Mouse (Mus musculus) lung, embryonic 16.5 days (tissue): ENCODE measurements around the gene Adgrb2. TPM values are rescaled to one million over a fixed set of nuclear protein-coding genes. Genes with fewer than 3 reads are reported as not detected.
A peak's percentile ranks its signal among the peaks of the same experiment; 100 is the strongest.

Experiments
- ATAC-seq: fragments of 200-750 bp; cut with Nextera tagmentation; 2 replicates; pipeline ENCODE4 v1.8.0; 2017; ENCODE audit warnings: low read depth, mild to moderate bottlenecking, moderate library complexity
- H3K27ac ChIP-seq: fragments of 300-500 bp; sonication (generic); 2 replicates; pipeline ENCODE4 v1.5.1; 2014; ENCODE audit warnings: mild to moderate bottlenecking, control low read depth, low read length
- H3K27me3 ChIP-seq: fragments of 300-500 bp; sonication (generic); 2 replicates; pipeline ENCODE4 v1.6.1; 2014; ENCODE audit warnings: low read depth, low read length, mixed read lengths; ENCODE audit not compliant: control insufficient read depth, insufficient read depth
- H3K36me3 ChIP-seq: fragments of 300-500 bp; sonication (generic); 2 replicates; pipeline ENCODE4 v1.6.1; 2014; ENCODE audit warnings: low read length; ENCODE audit not compliant: control insufficient read depth, insufficient read depth
- H3K4me1 ChIP-seq: fragments of 300-500 bp; sonication (generic); replicated peaks from 2 replicates; pipeline ENCODE4 v1.6.1; 2014; ENCODE audit warnings: low read length, mixed read lengths; ENCODE audit not compliant: control insufficient read depth, insufficient read depth
- H3K4me2 ChIP-seq: fragments of 300-500 bp; sonication (generic); 2 replicates; pipeline ENCODE4 v1.6.1; 2014; ENCODE audit warnings: low read depth, low read length, control low read depth
- H3K4me3 ChIP-seq: fragments of 300-500 bp; sonication (generic); 2 replicates; pipeline ENCODE4 v1.5.1; 2014; ENCODE audit warnings: mild to moderate bottlenecking, low read length, control low read depth
- H3K9ac ChIP-seq: fragments of 300-500 bp; sonication (generic); 2 replicates; pipeline ENCODE4 v1.6.1; 2014; ENCODE audit warnings: low read length, control low read depth
- H3K9me3 ChIP-seq: fragments of 300-500 bp; sonication (generic); 2 replicates; pipeline ENCODE4 v1.6.1; 2016; ENCODE audit warnings: low read length; ENCODE audit not compliant: control insufficient read depth
- WGBS: fragments of 180-500 bp; shearing (Covaris S2); extraction: QIAGEN DNeasy Blood & Tissue Kit; methylation state at CpG from one replicate; pipeline ENCODE4 v1.1.7; 2014; 5-methylcytosine and 5-hydroxymethylcytosine counted together
- polyA plus RNA-seq: library from polyadenylated mRNA; unstranded; fragments of >200 nt; fragmentation: Nextera tagmentation; extraction: Ambion mirVana; gene quantifications from 2 replicates; pipeline ENCODE4 v1.2.1, GENCODE M21; 2015

Adgrb2 gene
- polyA plus RNA-seq, 1 experiment from 2014 or later: 0.40 TPM

DNA sequence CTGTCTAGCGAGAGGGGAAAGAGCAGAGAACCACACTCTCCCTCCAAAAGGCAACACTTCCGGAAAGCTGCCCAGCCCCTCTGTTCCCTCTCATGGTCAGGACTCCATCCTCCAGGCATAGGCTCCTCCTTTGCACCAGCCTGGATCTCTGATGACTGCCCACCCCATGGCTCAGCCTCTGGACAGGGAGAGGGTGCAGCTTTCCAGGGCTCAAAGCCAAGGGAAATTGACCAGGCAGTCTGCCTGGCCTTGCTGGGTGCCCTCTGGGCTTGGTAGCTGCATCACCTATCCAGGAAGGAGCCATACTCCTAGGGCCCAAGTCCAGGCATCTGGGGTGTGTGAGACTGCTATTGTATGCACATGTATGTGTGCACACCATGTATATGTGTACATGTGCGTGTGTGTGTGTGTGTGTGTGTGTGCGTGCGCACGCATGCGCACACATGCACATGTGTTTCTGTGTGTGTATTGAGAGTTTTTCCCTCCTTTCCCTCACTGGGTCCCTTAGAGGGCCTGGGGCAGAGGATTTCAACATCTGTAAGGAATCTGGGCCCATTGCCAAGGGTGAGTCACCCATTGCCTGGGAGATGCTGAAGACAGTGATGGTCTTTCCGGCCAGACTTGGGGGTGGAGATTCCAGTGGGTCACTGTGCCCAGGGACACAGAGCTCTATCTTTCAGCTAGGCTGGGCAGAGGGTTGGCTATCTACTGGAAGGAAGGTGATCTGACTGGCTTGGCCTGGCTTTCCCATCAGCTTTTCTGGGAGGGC is 65.6 kb downstream of the Adgrb2 start:
- H3K36me3 ChIP-seq: no peaks in the 10 kb centered on the region
- H3K4me3 ChIP-seq: no peak overlapping the region
- peak overlapping the region; percentile 67 for H3K27ac ChIP-seq
- ATAC-seq: peak; percentile 45
- peak overlapping the region; percentile 92 for H3K4me2 ChIP-seq
- H3K27me3 ChIP-seq: no peaks in the 10 kb centered on the region
- peaks cover 43% of the 10 kb centered on the region for H3K4me1 ChIP-seq
- WGBS: 60% methylated on average over 8 of the region's 8 CpGs
- peak overlapping the region; percentile 25; the same call in 1 of the 2 replicates for H3K9ac ChIP-seq
- no peaks in the 10 kb centered on the region for H3K9me3 ChIP-seq

DNA sequence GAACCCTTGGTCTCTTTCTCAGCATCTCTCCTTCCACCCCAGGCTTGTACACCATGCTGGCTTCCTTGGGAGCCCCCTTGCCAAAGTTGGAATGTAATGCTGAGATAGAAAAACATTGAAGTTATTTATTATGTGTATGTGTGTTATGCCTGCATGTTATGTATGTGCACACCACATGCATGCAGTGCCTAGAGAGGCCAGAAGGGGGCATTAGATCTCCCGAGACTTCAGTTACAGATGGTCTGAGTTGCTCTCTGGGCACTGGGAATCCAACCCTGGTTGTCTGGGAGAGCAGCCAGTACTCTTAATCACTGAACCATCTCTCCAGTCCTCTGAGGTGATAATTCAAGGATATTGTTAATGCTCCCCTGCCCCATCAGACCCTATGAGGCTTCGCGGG is 67.6 kb downstream of the Adgrb2 start:
- ATAC-seq: no peak
- Histone ChIP-seq H3K27me3 (no peaks in the 10 kb centered on the region), H3K4me2 (no peak overlapping the region), H3K4me1 (peaks cover 26% of the 10 kb centered on the region), H3K9me3 (no peaks in the 10 kb centered on the region), H3K4me3 (no peak overlapping the region), H3K36me3 (no peaks in the 10 kb centered on the region), H3K9ac (no peak overlapping the region), H3K27ac (no peak overlapping the region)
- WGBS: 77% methylated on average over 3 of the region's 3 CpGs

DNA sequence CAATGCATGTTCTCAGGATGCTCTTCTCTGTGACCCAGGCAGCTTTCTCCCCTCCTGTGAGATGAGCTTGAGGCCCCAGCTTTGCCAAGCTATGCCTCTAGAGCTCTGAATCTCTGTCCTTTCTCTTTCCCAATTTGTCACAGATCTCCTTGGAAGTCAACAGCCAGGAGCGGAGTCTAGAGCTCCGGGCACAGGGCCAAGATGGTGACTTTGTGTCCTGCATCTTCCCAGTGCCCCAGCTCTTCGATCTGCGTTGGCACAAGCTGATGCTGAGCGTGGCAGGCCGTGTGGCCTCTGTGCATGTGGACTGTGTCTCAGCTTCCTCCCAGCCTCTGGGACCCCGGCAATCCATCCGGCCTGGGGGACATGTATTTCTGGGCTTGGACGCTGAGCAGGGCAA is 68.4 kb downstream of the Adgrb2 start:
- no peak overlapping the region for H3K9ac ChIP-seq
- H3K27ac ChIP-seq: no peak overlapping the region
- H3K4me3 ChIP-seq: no peak overlapping the region
- H3K4me1 ChIP-seq: peaks cover 22% of the 10 kb centered on the region
- no peaks in the 10 kb centered on the region for H3K27me3 ChIP-seq
- H3K36me3 ChIP-seq: no peaks in the 10 kb centered on the region
- H3K9me3 ChIP-seq: no peaks in the 10 kb centered on the region
- no peak overlapping the region for H3K4me2 ChIP-seq
- 70% methylated on average over 9 of the region's 9 CpGs for WGBS
- no peak for ATAC-seq

DNA sequence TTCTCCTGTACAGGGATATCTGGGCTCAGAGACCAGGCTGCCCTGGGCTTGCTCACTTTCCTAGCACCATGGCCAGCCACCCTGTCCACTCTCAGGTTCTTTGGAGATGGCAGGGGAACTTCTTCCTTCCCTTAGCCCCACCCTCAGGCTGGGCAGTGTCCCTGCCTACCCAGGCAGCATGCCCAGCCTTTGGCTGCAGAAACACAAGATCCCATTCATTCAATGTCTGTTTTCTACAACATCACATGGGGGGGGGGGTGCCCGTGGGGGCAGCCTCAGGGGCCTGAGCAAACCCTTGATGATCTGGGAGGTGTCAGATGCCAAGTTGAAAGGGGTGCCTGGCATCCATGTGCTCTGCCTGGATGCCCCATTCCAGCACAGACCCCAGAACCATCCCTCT is 70.1 kb downstream of the Adgrb2 start:
- H3K9me3 ChIP-seq: no peaks in the 10 kb centered on the region
- peaks cover 12% of the 10 kb centered on the region for H3K4me1 ChIP-seq
- H3K36me3 ChIP-seq: no peaks in the 10 kb centered on the region
- H3K4me3 ChIP-seq: no peak overlapping the region
- no peak overlapping the region for H3K27ac ChIP-seq
- H3K9ac ChIP-seq: no peak overlapping the region
- ATAC-seq: no peak
- 33% methylated on average over 1 of the region's 1 CpGs for WGBS
- no peaks in the 10 kb centered on the region for H3K27me3 ChIP-seq
- H3K4me2 ChIP-seq: no peak overlapping the region

DNA sequence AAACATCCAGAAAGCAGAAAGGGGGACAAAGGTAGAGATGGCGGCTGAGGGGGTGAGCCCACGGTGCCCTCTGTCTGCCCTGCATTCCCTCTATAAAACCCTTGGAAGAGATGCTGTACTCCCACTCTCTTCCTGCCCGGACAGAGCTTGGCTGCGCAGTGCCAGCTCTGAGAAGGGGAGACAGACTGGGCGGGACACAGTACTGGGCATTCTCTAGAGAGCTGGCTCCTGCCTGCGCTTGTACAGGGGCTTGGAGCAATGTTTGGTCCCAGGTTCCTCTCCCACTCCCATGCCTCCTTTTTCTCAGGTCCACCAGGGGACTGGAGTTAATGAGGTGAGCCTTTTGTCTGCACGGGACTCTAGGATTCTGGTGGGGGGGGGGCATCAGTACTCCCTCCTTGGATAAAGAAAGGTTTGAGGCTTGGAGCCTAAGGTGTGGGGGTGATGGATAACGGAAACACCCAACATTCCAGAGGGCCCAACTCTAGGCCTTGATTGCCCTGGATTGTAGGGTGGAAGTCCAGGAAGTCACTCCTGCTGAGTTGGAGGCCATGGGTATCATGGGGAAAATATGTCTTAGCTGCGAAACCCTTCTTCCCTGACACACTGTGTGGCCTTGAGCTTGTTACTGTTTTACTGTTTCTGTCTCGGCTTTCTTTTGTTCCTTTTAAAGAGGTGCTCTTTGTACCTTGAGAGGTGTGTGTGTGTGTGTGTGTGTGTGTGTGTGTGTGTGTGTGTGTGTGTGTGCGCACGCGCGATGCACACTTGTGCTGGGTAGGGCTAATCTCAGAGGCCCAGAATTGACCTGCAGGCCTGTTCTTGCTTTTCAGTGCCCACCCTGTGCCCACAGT is 70.7 kb downstream of the Adgrb2 start:
- Histone ChIP-seq H3K27me3 (no peaks in the 10 kb centered on the region), H3K9ac (no peak overlapping the region), H3K4me1 (peaks cover 6% of the 10 kb centered on the region), H3K4me2 (no peak overlapping the region), H3K9me3 (no peaks in the 10 kb centered on the region), H3K4me3 (no peak overlapping the region), H3K36me3 (no peaks in the 10 kb centered on the region), H3K27ac (no peak overlapping the region)
- 83% methylated on average over 14 of the region's 14 CpGs for WGBS
- no peak for ATAC-seq

GRCm38 (mm10) chr4:130056011-130056322 is 71.3 kb downstream of the Adgrb2 start:
- no peaks in the 10 kb centered on the region for H3K9me3 ChIP-seq
- H3K36me3 ChIP-seq: no peaks in the 10 kb centered on the region
- H3K27me3 ChIP-seq: no peaks in the 10 kb centered on the region
- no peak for ATAC-seq
- WGBS: 44% methylated on average over 3 of the region's 3 CpGs
- H3K4me3 ChIP-seq: no peak overlapping the region
- no peak overlapping the region for H3K9ac ChIP-seq
- H3K4me1 ChIP-seq: no peaks in the 10 kb centered on the region; the same call in 1 of the 2 replicates
- no peak overlapping the region for H3K4me2 ChIP-seq
- H3K27ac ChIP-seq: no peak overlapping the region

- Histone ChIP-seq H3K4me3 (no peak overlapping the region), H3K4me1 (no peaks in the 10 kb centered on the region), H3K4me2 (no peak overlapping the region), H3K9me3 (no peaks in the 10 kb centered on the region), H3K27me3 (no peaks in the 10 kb centered on the region), H3K9ac (no peak overlapping the region), H3K27ac (no peak overlapping the region), H3K36me3 (no peaks in the 10 kb centered on the region)
- ATAC-seq: no peak
- WGBS: 67% methylated on average over 3 of the region's 3 CpGs
Observed at GRCm38 (mm10) chr4:130056471-130056870, 71.8 kb downstream of the Adgrb2 start.

DNA sequence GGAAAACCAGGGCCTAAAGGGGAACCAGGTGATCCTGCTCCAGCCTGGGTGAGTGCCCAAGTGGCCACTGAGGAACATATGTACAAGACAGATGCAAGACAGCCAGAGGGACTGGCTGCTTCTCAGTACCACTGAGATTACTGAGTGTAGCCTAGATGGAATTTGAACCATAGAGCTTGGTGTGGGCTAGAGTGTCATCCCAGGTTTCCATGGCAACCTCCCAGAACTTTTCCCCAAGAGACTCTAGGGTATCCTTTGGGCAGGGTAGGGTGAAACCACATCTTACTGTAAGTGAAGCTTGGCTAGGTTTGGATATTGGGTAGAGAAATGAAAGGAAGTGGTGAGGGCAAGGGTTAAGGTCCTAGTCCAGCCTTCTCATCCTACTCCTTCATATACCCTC is 76.3 kb downstream of the Adgrb2 start:
- Histone ChIP-seq H3K27me3 (no peaks in the 10 kb centered on the region), H3K9me3 (no peaks in the 10 kb centered on the region), H3K4me3 (no peak overlapping the region), H3K27ac (no peak overlapping the region), H3K4me1 (peaks cover 3% of the 10 kb centered on the region; the same call in 1 of the 2 replicates), H3K9ac (no peak overlapping the region), H3K4me2 (no peak overlapping the region), H3K36me3 (no peaks in the 10 kb centered on the region)
- ATAC-seq: no peak

DNA sequence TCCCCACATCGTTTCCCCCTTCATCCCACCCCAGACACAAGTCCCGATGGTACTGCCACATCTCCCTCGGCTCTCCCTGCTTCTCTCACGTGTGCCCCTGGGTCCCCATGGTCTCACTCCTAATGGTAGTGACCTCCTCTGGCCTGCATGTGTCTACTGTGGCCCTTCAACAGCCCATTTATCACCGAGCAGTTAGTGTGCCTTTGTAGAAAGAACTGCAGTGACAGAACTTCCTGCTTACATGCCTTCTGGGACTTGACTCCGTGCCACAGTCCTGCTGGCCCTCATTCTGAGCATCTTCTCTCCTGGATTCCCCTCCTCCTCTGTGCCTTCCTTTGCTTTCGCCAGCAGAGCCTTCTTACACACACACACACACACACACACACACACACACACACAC is 78.5 kb downstream of the Adgrb2 start:
- no peak overlapping the region for H3K4me3 ChIP-seq
- no peaks in the 10 kb centered on the region for H3K27me3 ChIP-seq
- no peak overlapping the region for H3K27ac ChIP-seq
- no peaks in the 10 kb centered on the region for H3K9me3 ChIP-seq
- no peaks in the 10 kb centered on the region for H3K36me3 ChIP-seq
- H3K9ac ChIP-seq: no peak overlapping the region
- no peak overlapping the region for H3K4me2 ChIP-seq
- ATAC-seq: no peak
- peaks cover 3% of the 10 kb centered on the region; the same call in 1 of the 2 replicates for H3K4me1 ChIP-seq
- 30% methylated on average over 7 of the region's 7 CpGs for WGBS
